Mouse (Mus musculus): ENCODE measurements around the gene Agl. TPM values are rescaled to one million over a fixed set of nuclear protein-coding genes. Genes with fewer than 3 reads are reported as not detected.

Gene Agl
- polyA plus RNA-seq, 1 experiment from 2014 or later: 6.3 TPM

GRCm38 (mm10) chr3:116846084-116846483, 38.1 kb upstream of the Agl start:
- Histone ChIP-seq H3K36me3 (ENCODE audit: control insufficient read depth, insufficient read depth) (no peaks in the 10 kb centered on the region), H3K9ac (ENCODE audit: low read depth, low read length) (no peak overlapping the region), H3K9me3 (ENCODE audit: control insufficient read depth) (no peaks in the 10 kb centered on the region), H3K27ac (ENCODE audit: low read depth, low read length) (no peak overlapping the region), H3K27me3 (replicated peaks; ENCODE audit: control insufficient read depth, insufficient read depth, low read length) (no peaks in the 10 kb centered on the region), H3K4me3 (ENCODE audit: low read depth, low read length) (no peak overlapping the region), H3K4me2 (replicated peaks; ENCODE audit: low read depth) (no peak overlapping the region), H3K4me1 (replicated peaks; ENCODE audit: control insufficient read depth, insufficient read depth, low read length) (no peaks in the 10 kb centered on the region)
- ATAC-seq: no peak
- 32% methylated on average over 4 of the region's 4 CpGs for WGBS
- TF ChIP-seq CTCF (IDR thresholded peaks at IDR 0.05; ENCODE audit: low read depth): no peak

GRCm38 (mm10) chr3:116844880-116845579, 37.1 kb upstream of the Agl start:
- Histone ChIP-seq H3K36me3 (ENCODE audit: control insufficient read depth, insufficient read depth) (no peaks in the 10 kb centered on the region), H3K4me3 (ENCODE audit: low read depth, low read length) (no peak overlapping the region), H3K27me3 (replicated peaks; ENCODE audit: control insufficient read depth, insufficient read depth, low read length) (no peaks in the 10 kb centered on the region), H3K27ac (ENCODE audit: low read depth, low read length) (no peak overlapping the region), H3K9ac (ENCODE audit: low read depth, low read length) (no peak overlapping the region), H3K4me2 (replicated peaks; ENCODE audit: low read depth) (no peak overlapping the region), H3K4me1 (replicated peaks; ENCODE audit: control insufficient read depth, insufficient read depth, low read length) (no peaks in the 10 kb centered on the region), H3K9me3 (ENCODE audit: control insufficient read depth) (no peaks in the 10 kb centered on the region)
- no peak for TF ChIP-seq CTCF (IDR thresholded peaks at IDR 0.05; ENCODE audit: low read depth)
- WGBS: 70% methylated on average over 10 of the region's 10 CpGs
- ATAC-seq: no peak; the same call in 1 of the 2 replicates

- TF ChIP-seq CTCF (IDR thresholded peaks at IDR 0.05; ENCODE audit: low read depth): no peak
- ATAC-seq: no peak
- H3K36me3 ChIP-seq (ENCODE audit: control insufficient read depth, insufficient read depth): no peaks in the 10 kb centered on the region
- H3K4me3 ChIP-seq (ENCODE audit: low read depth, low read length): no peak overlapping the region
- H3K4me1 ChIP-seq (replicated peaks; ENCODE audit: control insufficient read depth, insufficient read depth, low read length): no peaks in the 10 kb centered on the region
- H3K9ac ChIP-seq (ENCODE audit: low read depth, low read length): no peak overlapping the region
- H3K9me3 ChIP-seq (ENCODE audit: control insufficient read depth): no peaks in the 10 kb centered on the region
- H3K4me2 ChIP-seq (replicated peaks; ENCODE audit: low read depth): no peak overlapping the region
- H3K27ac ChIP-seq (ENCODE audit: low read depth, low read length): no peak overlapping the region
- WGBS: 88% methylated on average over 2 of the region's 2 CpGs
- no peaks in the 10 kb centered on the region for H3K27me3 ChIP-seq (replicated peaks; ENCODE audit: control insufficient read depth, insufficient read depth, low read length)
Measured at GRCm38 (mm10) chr3:116841311-116841710, 33.3 kb upstream of the Agl start.

- Histone ChIP-seq H3K27ac (ENCODE audit: low read depth, low read length) (no peak overlapping the region), H3K9ac (ENCODE audit: low read depth, low read length) (no peak overlapping the region), H3K9me3 (ENCODE audit: control insufficient read depth) (no peaks in the 10 kb centered on the region), H3K36me3 (ENCODE audit: control insufficient read depth, insufficient read depth) (no peaks in the 10 kb centered on the region), H3K4me1 (replicated peaks; ENCODE audit: control insufficient read depth, insufficient read depth, low read length) (no peaks in the 10 kb centered on the region), H3K4me3 (ENCODE audit: low read depth, low read length) (no peak overlapping the region), H3K27me3 (replicated peaks; ENCODE audit: control insufficient read depth, insufficient read depth, low read length) (no peaks in the 10 kb centered on the region), H3K4me2 (replicated peaks; ENCODE audit: low read depth) (no peak overlapping the region)
- ATAC-seq: no peak
- no peak for TF ChIP-seq CTCF (IDR thresholded peaks at IDR 0.05; ENCODE audit: low read depth)
- 78% methylated on average over 23 of the region's 23 CpGs for WGBS
Measured at GRCm38 (mm10) chr3:116836681-116837475, 28.9 kb upstream of the Agl start.

GRCm38 (mm10) chr3:116835770-116836680, 28.1 kb upstream of the Agl start:
- H3K27me3 ChIP-seq (replicated peaks; ENCODE audit: control insufficient read depth, insufficient read depth, low read length): no peaks in the 10 kb centered on the region
- H3K9me3 ChIP-seq (ENCODE audit: control insufficient read depth): no peaks in the 10 kb centered on the region
- H3K36me3 ChIP-seq (ENCODE audit: control insufficient read depth, insufficient read depth): no peaks in the 10 kb centered on the region
- peak overlapping the region; percentile 67 for H3K4me2 ChIP-seq (replicated peaks; ENCODE audit: low read depth)
- H3K4me1 ChIP-seq (replicated peaks; ENCODE audit: control insufficient read depth, insufficient read depth, low read length): no peaks in the 10 kb centered on the region
- peak overlapping the region; percentile 40 for H3K4me3 ChIP-seq (ENCODE audit: low read depth, low read length)
- TF ChIP-seq CTCF (IDR thresholded peaks at IDR 0.05; ENCODE audit: low read depth): peak; percentile 93
- no peak overlapping the region for H3K9ac ChIP-seq (ENCODE audit: low read depth, low read length)
- ATAC-seq: peak; percentile 69
- 22% methylated on average over 21 of the region's 21 CpGs for WGBS
- H3K27ac ChIP-seq (ENCODE audit: low read depth, low read length): no peak overlapping the region; the same call in 1 of the 2 replicates

GRCm38 (mm10) chr3:116835350-116835749, 27.4 kb upstream of the Agl start:
- Histone ChIP-seq H3K4me1 (replicated peaks; ENCODE audit: control insufficient read depth, insufficient read depth, low read length) (no peaks in the 10 kb centered on the region), H3K9me3 (ENCODE audit: control insufficient read depth) (no peaks in the 10 kb centered on the region), H3K27ac (ENCODE audit: low read depth, low read length) (no peak overlapping the region; the same call in 1 of the 2 replicates), H3K4me3 (ENCODE audit: low read depth, low read length) (peak overlapping the region; percentile 40), H3K27me3 (replicated peaks; ENCODE audit: control insufficient read depth, insufficient read depth, low read length) (no peaks in the 10 kb centered on the region), H3K4me2 (replicated peaks; ENCODE audit: low read depth) (peak overlapping the region; percentile 67), H3K36me3 (ENCODE audit: control insufficient read depth, insufficient read depth) (no peaks in the 10 kb centered on the region), H3K9ac (ENCODE audit: low read depth, low read length) (no peak overlapping the region)
- no peak; the same call in 1 of the 2 replicates for ATAC-seq
- 63% methylated on average over 4 of the region's 4 CpGs for WGBS
- no peak for TF ChIP-seq CTCF (IDR thresholded peaks at IDR 0.05; ENCODE audit: low read depth)
